Mouse (Mus musculus) limb, embryonic 10.5 days (tissue): ENCODE data around the gene Atp8b5. TPM values are rescaled to one million over a fixed set of nuclear protein-coding genes. Genes with fewer than 3 reads are reported as not detected.

Experiments
- DNase-seq: peaks from one replicate; pipeline ENCODE4 v3.0.0-alpha.2; 2017; ENCODE audit warnings: low spot score
- H3K27ac ChIP-seq: fragments of 300-500 bp; sonication (generic); 2 replicates; pipeline ENCODE4 v1.5.1; 2016; ENCODE audit warnings: mild to moderate bottlenecking
- H3K27me3 ChIP-seq: fragments of 300-500 bp; sonication (generic); 2 replicates; pipeline ENCODE4 v1.6.1; 2016; ENCODE audit warnings: low read depth, mild to moderate bottlenecking; ENCODE audit not compliant: poor library complexity, severe bottlenecking
- H3K36me3 ChIP-seq: fragments of 300-500 bp; sonication (generic); 2 replicates; pipeline ENCODE4 v1.6.1; 2016; ENCODE audit warnings: mild to moderate bottlenecking, moderate library complexity
- H3K4me1 ChIP-seq: fragments of 300-500 bp; sonication (generic); 2 replicates; pipeline ENCODE4 v1.6.1; 2016
- H3K4me3 ChIP-seq: fragments of 300-500 bp; sonication (generic); 2 replicates; pipeline ENCODE4 v1.5.1; 2016; ENCODE audit warnings: mild to moderate bottlenecking, moderate library complexity
- H3K9me3 ChIP-seq: fragments of 300-500 bp; sonication (generic); replicated peaks from 2 replicates; pipeline ENCODE4 v1.6.1; 2016; ENCODE audit warnings: mild to moderate bottlenecking
- WGBS: fragments of 180-500 bp; shearing (Covaris S2); methylation state at CpG from one replicate; pipeline ENCODE4 v1.1.7; 2016; 5-methylcytosine and 5-hydroxymethylcytosine counted together
- polyA plus RNA-seq: library from polyadenylated mRNA; unstranded; fragments of >200 nt; fragmentation: Nextera tagmentation; extraction: Ambion mirVana; gene quantifications from 2 replicates; pipeline ENCODE4 v1.2.1, GENCODE M21; 2016

The Atp8b5 gene
- polyA plus RNA-seq, 1 experiment from 2014 or later = 0.14 TPM

DNA sequence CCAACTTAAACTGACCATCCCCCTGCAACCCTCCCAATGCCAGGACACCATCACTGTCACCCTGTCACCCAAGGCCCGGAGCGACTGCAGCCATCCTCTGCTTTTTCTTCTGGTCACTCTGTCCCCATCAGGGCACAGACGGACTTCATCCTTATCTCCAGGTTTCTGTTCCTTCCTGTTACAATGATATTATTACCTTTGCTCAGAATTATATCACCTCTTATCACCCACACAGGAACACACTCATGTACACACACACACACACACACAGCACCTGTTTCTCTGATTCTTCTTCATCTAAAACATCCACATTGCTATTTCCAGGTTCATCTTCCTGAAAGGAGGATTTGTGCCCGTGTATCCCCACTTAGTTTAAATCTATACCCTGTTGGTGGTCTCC lies 107.3 kb downstream of the Atp8b5 start:
- peaks cover 7% of the 10 kb centered on the region; the same call in 1 of the 2 replicates for H3K27me3 ChIP-seq
- no peak overlapping the region for H3K4me3 ChIP-seq
- no peak overlapping the region for H3K27ac ChIP-seq
- no peak for DNase-seq
- H3K36me3 ChIP-seq = no peaks in the 10 kb centered on the region
- 84% methylated on average over 4 of the region's 4 CpGs for whole genome bisulfite sequencing
- H3K4me1 ChIP-seq = no peaks in the 10 kb centered on the region
- H3K9me3 ChIP-seq = no peaks in the 10 kb centered on the region

DNA sequence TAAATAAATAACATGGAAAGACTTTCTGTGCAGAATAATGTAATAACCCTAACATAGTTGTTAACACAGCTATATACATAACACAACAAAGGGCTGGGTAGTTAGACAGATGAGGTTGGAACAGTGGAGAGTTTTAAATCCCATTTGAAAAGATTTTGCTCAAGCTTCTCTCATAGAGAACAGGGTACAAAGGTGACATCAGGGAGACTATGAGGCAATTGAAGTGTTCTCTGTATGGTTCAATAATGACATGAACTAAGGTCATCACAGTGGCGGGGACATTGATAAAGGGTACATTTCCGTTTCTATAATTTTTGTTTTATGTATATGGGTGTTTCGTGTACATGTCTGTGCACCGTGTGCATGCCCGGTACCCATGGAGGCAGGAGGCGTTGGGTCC lies 112.6 kb downstream of the Atp8b5 start:
- Histone ChIP-seq H3K36me3 (no peaks in the 10 kb centered on the region), H3K27me3 (peaks cover 30% of the 10 kb centered on the region), H3K4me1 (peaks cover 15% of the 10 kb centered on the region), H3K27ac (no peak overlapping the region), H3K9me3 (no peaks in the 10 kb centered on the region), H3K4me3 (no peak overlapping the region)
- no peak for DNase-seq
- WGBS = 92% methylated on average over 6 of the region's 6 CpGs

GRCm38 (mm10) chr4:43380951-43381350 lies 114.0 kb downstream of the Atp8b5 start:
- Histone ChIP-seq H3K4me1 (peaks cover 15% of the 10 kb centered on the region), H3K4me3 (peak overlapping the region; percentile 74), H3K9me3 (no peaks in the 10 kb centered on the region), H3K27me3 (peaks cover 30% of the 10 kb centered on the region), H3K27ac (no peak overlapping the region), H3K36me3 (no peaks in the 10 kb centered on the region)
- WGBS = 42% methylated on average over 10 of the region's 10 CpGs
- no peak for DNase-seq

GRCm38 (mm10) chr4:43381408-43382154 lies 114.6 kb downstream of the Atp8b5 start, which contains the start of gene Rusc2:
Gene Rusc2 (plus strand): TSS chr4:43381979.
- Histone ChIP-seq H3K27ac (peak within 1 kb of the TSS; percentile 80), H3K9me3 (no peaks in the 10 kb centered on the region)

GRCm38 (mm10) chr4:43382155-43383020 lies 115.4 kb downstream of the Atp8b5 start:
- Histone ChIP-seq H3K27me3 (peaks cover 30% of the 10 kb centered on the region), H3K9me3 (no peaks in the 10 kb centered on the region), H3K36me3 (no peaks in the 10 kb centered on the region), H3K27ac (peak overlapping the region; percentile 80), H3K4me3 (peak overlapping the region; percentile 74), H3K4me1 (peaks cover 15% of the 10 kb centered on the region)
- no peak for DNase-seq
- 8% methylated on average over 32 of the region's 33 CpGs for WGBS

More at GRCm38 (mm10) chr4:43381408-43382154, 114.6 kb downstream of the Atp8b5 start, which contains the start of gene Rusc2:
- peak within 1 kb of the TSS; percentile 74 for H3K4me3 ChIP-seq
- 3% methylated on average over 62 of the region's 63 CpGs for WGBS
- peaks cover 30% of the 10 kb centered on the region for H3K27me3 ChIP-seq
- DNase-seq = peak; percentile 83
- peaks cover 15% of the 10 kb centered on the region for H3K4me1 ChIP-seq
- no peaks in the 10 kb centered on the region for H3K36me3 ChIP-seq

- Histone ChIP-seq H3K27me3 (peaks cover 30% of the 10 kb centered on the region), H3K4me3 (no peak overlapping the region), H3K27ac (no peak overlapping the region), H3K36me3 (no peaks in the 10 kb centered on the region), H3K4me1 (peaks cover 15% of the 10 kb centered on the region), H3K9me3 (no peaks in the 10 kb centered on the region)
- 78% methylated on average over 11 of the region's 11 CpGs for WGBS
- no peak for DNase-seq
Observed at GRCm38 (mm10) chr4:43383246-43384082, 116.5 kb downstream of the Atp8b5 start.

DNA sequence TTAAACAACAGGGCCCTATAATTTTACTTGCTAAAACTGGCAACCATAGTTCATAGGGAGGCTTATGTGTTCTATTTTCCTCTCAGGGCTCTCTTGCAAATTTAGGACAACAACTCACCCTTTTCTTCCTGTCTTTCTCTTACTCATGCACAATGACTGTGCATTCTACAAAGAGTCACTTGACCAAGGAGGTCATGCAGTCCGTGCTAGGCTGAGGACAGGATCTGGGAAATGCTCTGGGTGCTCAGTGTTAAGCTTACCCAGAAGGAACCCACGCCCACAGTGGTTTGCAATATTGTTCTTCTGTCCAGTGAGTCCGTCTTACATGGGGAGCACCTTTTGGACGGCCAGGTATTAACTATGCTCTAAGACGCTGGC lies 117.1 kb downstream of the Atp8b5 start:
- no peaks in the 10 kb centered on the region for H3K9me3 ChIP-seq
- H3K27me3 ChIP-seq = peaks cover 30% of the 10 kb centered on the region
- 90% methylated on average over 5 of the region's 5 CpGs for WGBS
- H3K27ac ChIP-seq = no peak overlapping the region
- no peak for DNase-seq
- H3K4me3 ChIP-seq = no peak overlapping the region
- no peaks in the 10 kb centered on the region for H3K36me3 ChIP-seq
- H3K4me1 ChIP-seq = peaks cover 15% of the 10 kb centered on the region

DNA sequence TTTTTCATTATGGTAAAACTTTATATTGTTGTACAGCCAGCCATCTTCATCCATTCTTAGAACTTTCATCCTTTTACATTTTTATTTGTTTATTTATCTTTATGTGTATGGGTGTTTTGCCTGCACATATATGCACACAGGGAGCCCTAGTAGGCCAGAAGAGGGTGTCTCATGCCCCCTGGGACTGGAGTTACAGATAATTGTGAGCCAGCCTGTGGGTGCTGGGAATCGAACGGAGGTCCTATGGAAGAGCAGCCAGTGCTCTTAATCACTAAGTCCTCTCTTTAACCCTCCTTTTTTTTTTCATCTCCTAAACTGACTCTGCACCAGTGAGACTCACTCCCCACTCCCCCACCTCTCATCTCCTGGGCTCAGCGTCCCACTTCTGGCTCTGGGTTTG lies 117.6 kb downstream of the Atp8b5 start:
- no peaks in the 10 kb centered on the region for H3K36me3 ChIP-seq
- H3K9me3 ChIP-seq = no peaks in the 10 kb centered on the region
- H3K27me3 ChIP-seq = peaks cover 30% of the 10 kb centered on the region
- H3K4me1 ChIP-seq = peaks cover 15% of the 10 kb centered on the region
- WGBS = 89% methylated on average over 3 of the region's 3 CpGs
- no peak overlapping the region for H3K27ac ChIP-seq
- no peak overlapping the region for H3K4me3 ChIP-seq
- no peak for DNase-seq

DNA sequence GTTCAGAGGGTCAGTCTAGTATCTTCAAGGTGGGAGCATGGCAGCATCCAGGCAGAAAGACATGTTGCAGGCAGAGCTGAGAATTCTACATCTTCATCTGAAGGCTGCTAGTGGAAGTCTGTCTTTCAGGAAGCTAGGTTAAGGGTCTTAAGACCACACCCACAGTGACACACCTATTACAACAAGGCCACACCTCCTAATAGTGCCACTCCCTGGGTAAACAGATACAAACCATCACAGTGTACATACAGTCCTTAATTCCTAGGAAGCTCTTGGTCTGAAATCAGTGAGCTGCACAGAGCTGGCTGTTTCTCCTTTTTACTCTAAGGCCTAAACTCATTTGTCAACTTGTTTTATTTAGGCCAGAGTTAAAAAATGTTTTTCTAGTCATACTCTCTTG lies 120.0 kb downstream of the Atp8b5 start:
- Histone ChIP-seq H3K27ac (no peak overlapping the region), H3K36me3 (no peaks in the 10 kb centered on the region), H3K27me3 (peaks cover 7% of the 10 kb centered on the region)

GRCm38 (mm10) chr4:43389390-43389789 lies 122.4 kb downstream of the Atp8b5 start:
- no peak for DNase-seq
- 93% methylated on average over 2 of the region's 2 CpGs for WGBS
- no peaks in the 10 kb centered on the region for H3K36me3 ChIP-seq
- H3K27me3 ChIP-seq = no peaks in the 10 kb centered on the region
- no peak overlapping the region for H3K4me3 ChIP-seq
- no peak overlapping the region for H3K27ac ChIP-seq
- H3K9me3 ChIP-seq = no peaks in the 10 kb centered on the region
- H3K4me1 ChIP-seq = peaks cover 10% of the 10 kb centered on the region; the same call in 1 of the 2 replicates

More for the DNA sequence above, 120.0 kb downstream of the Atp8b5 start:
- no peak overlapping the region for H3K4me3 ChIP-seq
- no peak for DNase-seq
- no peaks in the 10 kb centered on the region for H3K9me3 ChIP-seq
- peaks cover 14% of the 10 kb centered on the region for H3K4me1 ChIP-seq

- no peaks in the 10 kb centered on the region for H3K9me3 ChIP-seq
- WGBS = 75% methylated on average over 9 of the region's 9 CpGs
- no peak overlapping the region for H3K4me3 ChIP-seq
- H3K36me3 ChIP-seq = no peaks in the 10 kb centered on the region
- DNase-seq = no peak
- H3K4me1 ChIP-seq = peaks cover 13% of the 10 kb centered on the region; the same call in 1 of the 2 replicates
- H3K27ac ChIP-seq = no peak overlapping the region
- no peaks in the 10 kb centered on the region for H3K27me3 ChIP-seq
Observed at GRCm38 (mm10) chr4:43389845-43390440, 123.0 kb downstream of the Atp8b5 start.

DNA sequence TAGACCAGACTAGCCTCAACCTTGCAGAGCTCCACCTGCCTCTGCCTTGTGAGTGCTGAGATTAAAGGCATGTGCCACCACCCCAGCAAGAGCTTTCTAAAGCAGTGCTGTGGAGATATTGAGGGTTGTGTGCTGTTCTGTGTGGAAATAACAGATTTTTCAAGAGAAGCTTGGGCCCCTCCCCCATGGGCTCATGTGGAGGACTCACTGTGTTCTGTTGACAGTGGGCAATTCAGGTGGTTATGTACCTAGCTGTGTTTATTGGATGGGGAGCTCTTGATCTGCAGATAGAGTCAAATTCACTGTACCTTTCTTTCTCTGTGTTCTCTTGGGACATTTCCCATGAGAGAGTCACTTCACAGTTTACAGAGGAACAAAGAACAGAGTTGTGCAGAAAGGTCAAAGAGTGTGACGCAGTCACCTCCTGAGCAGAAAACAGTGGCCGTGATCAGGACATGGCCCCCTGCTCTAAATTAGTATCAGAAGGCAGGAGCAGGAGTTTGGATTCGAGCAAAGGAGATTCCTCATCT lies 124.6 kb downstream of the Atp8b5 start:
- peaks cover 13% of the 10 kb centered on the region; the same call in 1 of the 2 replicates for H3K4me1 ChIP-seq
- no peak overlapping the region for H3K4me3 ChIP-seq
- WGBS = 79% methylated on average over 3 of the region's 3 CpGs
- H3K27me3 ChIP-seq = no peaks in the 10 kb centered on the region
- no peak overlapping the region for H3K27ac ChIP-seq
- H3K9me3 ChIP-seq = no peaks in the 10 kb centered on the region
- H3K36me3 ChIP-seq = no peaks in the 10 kb centered on the region
- DNase-seq = no peak
